Mouse (Mus musculus) limb, embryonic 13.5 days (tissue): Measurements from ENCODE around the gene Slc26a1. TPM values are rescaled to one million over a fixed set of nuclear protein-coding genes. Genes with fewer than 3 reads are reported as not detected.

Experiments
- ATAC-seq: fragments of 200-750 bp; cut with Nextera tagmentation; 2 replicates; pipeline ENCODE4 v1.8.0; 2017; ENCODE audit warnings: low read depth, moderate number of reproducible peaks, moderate TSS enrichment; ENCODE audit not compliant: low FRiP score
- H3K27ac ChIP-seq: fragments of 300-500 bp; sonication (generic); 2 replicates; pipeline ENCODE4 v1.5.1; 2015; ENCODE audit warnings: inconsistent platforms, mild to moderate bottlenecking, moderate library complexity
- H3K27me3 ChIP-seq: fragments of 300-500 bp; sonication (generic); 2 replicates; pipeline ENCODE4 v1.6.1; 2015; ENCODE audit warnings: mild to moderate bottlenecking, inconsistent platforms
- H3K36me3 ChIP-seq: fragments of 300-500 bp; sonication (generic); 2 replicates; pipeline ENCODE4 v1.6.1; 2015; ENCODE audit warnings: inconsistent platforms, mild to moderate bottlenecking, moderate library complexity
- H3K4me1 ChIP-seq: fragments of 300-500 bp; sonication (generic); 2 replicates; pipeline ENCODE4 v1.6.1; 2015; ENCODE audit warnings: inconsistent platforms
- H3K4me2 ChIP-seq: fragments of 300-500 bp; sonication (generic); replicated peaks from 2 replicates; pipeline ENCODE4 v1.6.1; 2015; ENCODE audit warnings: inconsistent platforms, mild to moderate bottlenecking, moderate library complexity
- H3K4me3 ChIP-seq: fragments of 300-500 bp; sonication (generic); 2 replicates; pipeline ENCODE4 v1.5.1; 2015; ENCODE audit warnings: moderate library complexity, mild to moderate bottlenecking, inconsistent platforms
- H3K9ac ChIP-seq: fragments of 300-500 bp; sonication (generic); 2 replicates; pipeline ENCODE4 v1.6.1; 2015; ENCODE audit warnings: mild to moderate bottlenecking, inconsistent platforms
- H3K9me3 ChIP-seq: fragments of 300-500 bp; sonication (generic); 2 replicates; pipeline ENCODE4 v1.6.1; 2016; ENCODE audit warnings: inconsistent platforms
- WGBS: fragments of 180-500 bp; shearing (Covaris S2); methylation state at CpG from one replicate; pipeline ENCODE4 v1.1.7; 2015; 5-methylcytosine and 5-hydroxymethylcytosine counted together
- polyA plus RNA-seq: library from polyadenylated mRNA; unstranded; fragments of >200 nt; fragmentation: Nextera tagmentation; extraction: Ambion mirVana; gene quantifications from 2 replicates; pipeline ENCODE4 v1.2.1, GENCODE M21; 2015

Slc26a1 gene
- polyA plus RNA-seq, 1 experiment from 2014 or later, result 1.8 TPM

- H3K4me3 ChIP-seq, result peak within 1 kb of the TSS; percentile 91
- no peaks in the 10 kb centered on the region for H3K36me3 ChIP-seq
- H3K9me3 ChIP-seq, result no peaks in the 10 kb centered on the region
- WGBS, result under 1% methylated on average over 58 of the region's 58 CpGs
- H3K4me1 ChIP-seq, result peaks cover 28% of the 10 kb centered on the region
- peak; percentile 97 for ATAC-seq
- H3K4me2 ChIP-seq, result peak within 1 kb of the TSS; percentile 96
- H3K27ac ChIP-seq, result peak within 1 kb of the TSS; percentile 84
- H3K27me3 ChIP-seq, result no peaks in the 10 kb centered on the region
- peak within 1 kb of the TSS; percentile 96 for H3K9ac ChIP-seq
Observed at GRCm38 (mm10) chr5:108629634-108630483, 45.5 kb downstream of the Slc26a1 start, which contains the start of the genes Gak and Tmem175. TSS of gene Gak (minus strand) at chr5:108629755. TSS of gene Tmem175 (plus strand) at chr5:108629770.

DNA sequence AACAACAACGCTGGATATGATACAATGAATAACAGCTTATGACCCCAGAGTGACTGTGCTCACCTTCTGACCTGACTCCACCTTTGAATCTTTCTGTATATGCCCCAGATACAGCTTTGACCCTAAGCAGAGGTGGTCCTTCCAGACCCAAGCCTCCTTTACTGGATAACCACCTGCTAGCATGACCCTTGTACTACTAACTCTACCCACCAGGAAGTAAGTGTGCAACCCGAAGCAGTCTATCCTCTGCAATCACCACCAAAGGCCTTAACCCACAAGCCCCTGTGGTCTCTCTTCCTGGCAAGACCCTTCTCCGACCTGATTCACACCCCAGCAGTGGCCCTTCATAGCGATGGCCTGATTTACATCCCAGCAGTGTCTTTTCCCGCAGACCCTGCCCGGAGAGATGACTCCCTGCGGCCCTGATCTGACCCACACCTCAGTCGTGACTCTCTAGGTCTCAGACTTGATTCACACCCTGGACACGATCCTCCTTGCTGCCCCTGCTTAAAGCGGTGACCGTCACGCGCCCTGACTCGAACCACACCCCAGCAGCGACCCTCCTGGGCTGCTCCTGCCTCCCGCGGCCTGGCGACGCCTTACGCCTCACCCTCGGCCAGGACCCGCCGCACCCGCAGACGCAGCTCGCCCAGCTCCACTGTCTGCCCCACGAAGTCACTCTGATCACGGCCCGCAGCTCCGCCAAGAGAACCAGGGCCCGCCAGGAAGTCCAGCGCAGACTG is 46.3 kb downstream of the Slc26a1 start:
- H3K9ac ChIP-seq, result peak overlapping the region; percentile 96
- peak; percentile 88 for ATAC-seq
- H3K4me3 ChIP-seq, result peak overlapping the region; percentile 91
- H3K4me1 ChIP-seq, result peaks cover 28% of the 10 kb centered on the region
- no peaks in the 10 kb centered on the region for H3K27me3 ChIP-seq
- peak overlapping the region; percentile 96 for H3K4me2 ChIP-seq
- H3K36me3 ChIP-seq, result peaks cover 7% of the 10 kb centered on the region
- peak overlapping the region; percentile 84 for H3K27ac ChIP-seq
- 2% methylated on average over 32 of the region's 32 CpGs for WGBS
- no peaks in the 10 kb centered on the region for H3K9me3 ChIP-seq

GRCm38 (mm10) chr5:108626050-108626660 is 49.2 kb downstream of the Slc26a1 start:
- ATAC-seq, result no peak
- Histone ChIP-seq H3K27me3 (no peaks in the 10 kb centered on the region), H3K4me2 (no peak overlapping the region), H3K27ac (no peak overlapping the region), H3K4me1 (peaks cover 28% of the 10 kb centered on the region), H3K9ac (no peak overlapping the region), H3K9me3 (no peaks in the 10 kb centered on the region), H3K36me3 (peaks cover 34% of the 10 kb centered on the region), H3K4me3 (no peak overlapping the region)
- 88% methylated on average over 4 of the region's 4 CpGs for WGBS

- 71% methylated on average over 2 of the region's 2 CpGs for WGBS
- H3K36me3 ChIP-seq, result peaks cover 69% of the 10 kb centered on the region
- H3K27ac ChIP-seq, result no peak overlapping the region
- no peak overlapping the region for H3K4me2 ChIP-seq
- ATAC-seq, result no peak
- no peaks in the 10 kb centered on the region; the same call in 1 of the 2 replicates for H3K4me1 ChIP-seq
- H3K9me3 ChIP-seq, result no peaks in the 10 kb centered on the region
- no peak overlapping the region for H3K9ac ChIP-seq
- H3K4me3 ChIP-seq, result no peak overlapping the region
- H3K27me3 ChIP-seq, result no peaks in the 10 kb centered on the region
Observed at GRCm38 (mm10) chr5:108621870-108622269, 53.5 kb downstream of the Slc26a1 start.

Other genes starting within 250 kb of the Slc26a1 start
- gene Atp5k, start 241.1 kb downstream of the Slc26a1 start, polyA plus RNA-seq, result 399 and 403 TPM in 2 replicates
- 0.24 and 0.25 TPM in 2 replicates for gene Mfsd7a, start 226.7 kb downstream of the Slc26a1 start, polyA plus RNA-seq
- gene Pcgf3, start 214.3 kb downstream of the Slc26a1 start, polyA plus RNA-seq, result 23.3 and 26.4 TPM in 2 replicates
- gene Cplx1, start 125.5 kb downstream of the Slc26a1 start, polyA plus RNA-seq, result 0.50 and 0.59 TPM in 2 replicates
- 44.4 and 50.6 TPM in 2 replicates for gene Gak, start 45.8 kb downstream of the Slc26a1 start, polyA plus RNA-seq
- 26.9 and 28.3 TPM in 2 replicates for gene Tmem175, start 45.8 kb downstream of the Slc26a1 start, polyA plus RNA-seq
- gene Idua, start 15.2 kb downstream of the Slc26a1 start, polyA plus RNA-seq, result 16.2 and 18.2 TPM in 2 replicates
- 15.9 and 16.8 TPM in 2 replicates for gene Dgkq, start 5.9 kb downstream of the Slc26a1 start, polyA plus RNA-seq
- gene Fgfrl1, start 16.8 kb upstream of the Slc26a1 start, polyA plus RNA-seq, result 44.8 and 52.4 TPM in 2 replicates
- gene Rnf212, start 99.4 kb upstream of the Slc26a1 start, polyA plus RNA-seq, result not detected in 2 replicates
- not detected in 2 replicates for gene Tmed11, start 119.8 kb upstream of the Slc26a1 start, polyA plus RNA-seq
- not detected in 2 replicates for gene Vmn2r8, start 133.3 kb upstream of the Slc26a1 start, polyA plus RNA-seq
- gene Vmn2r9, start 177.0 kb upstream of the Slc26a1 start, polyA plus RNA-seq, result not detected in 2 replicates